Mouse (Mus musculus) cerebellum, adult 2 months (tissue): ENCODE data around the gene Lamb1.

Source experiments
- CTCF ChIP-seq: fragments of 200-500 bp; IDR thresholded peaks from 2 replicates; pipeline ENCODE4 v1.5.1; 2011; ENCODE audit warnings: low read depth, mild to moderate bottlenecking, control low read depth, low read length, moderate library complexity, borderline replicate concordance; ENCODE audit not compliant: insufficient read depth
- POLR2A ChIP-seq: fragments of 200-500 bp; IDR thresholded peaks from 2 replicates; pipeline ENCODE4 v1.6.1; 2011; ENCODE audit warnings: low read length, control low read depth, borderline replicate concordance; ENCODE audit not compliant: insufficient read depth

DNA sequence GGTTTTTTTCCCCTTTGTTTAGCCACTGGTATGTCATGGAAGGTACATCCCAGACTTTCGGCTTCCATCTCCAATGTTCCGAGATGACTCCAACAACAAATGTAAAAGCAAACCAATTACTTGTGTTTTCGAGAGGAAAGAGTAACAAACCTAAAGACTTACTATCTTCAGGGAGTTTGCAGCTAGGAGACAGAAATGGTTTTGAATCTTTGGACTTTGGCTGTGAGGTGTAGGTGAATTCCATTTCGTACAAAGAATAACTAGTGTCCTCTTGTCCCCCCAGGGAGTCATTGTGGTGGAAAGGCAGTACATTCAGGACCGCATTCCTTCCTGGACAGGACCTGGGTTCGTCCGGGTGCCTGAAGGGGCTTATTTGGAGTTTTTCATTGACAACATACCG, 33.5 kb downstream of the Lamb1 start:
- TF ChIP-seq CTCF = no peak
- no peak for TF ChIP-seq POLR2A
